Mouse (Mus musculus) right cerebral cortex, adult 2 months (tissue): ENCODE results near the gene Msrb3.
A peak's percentile ranks its signal among the peaks of the same experiment; 100 is the strongest.
"Not testable (repeated sequence)": the region's sequence is repeated elsewhere in the genome, so short reads cannot be mapped to it uniquely, and the experiment has no call there.

Experiments
- DNase-seq, 2 experiments: peaks; one replicate each; pipeline ENCODE4 v3.0.0; 2021 to 2022; ENCODE audit warnings: low spot score in 2 of 2

Msrb3 gene

DNA sequence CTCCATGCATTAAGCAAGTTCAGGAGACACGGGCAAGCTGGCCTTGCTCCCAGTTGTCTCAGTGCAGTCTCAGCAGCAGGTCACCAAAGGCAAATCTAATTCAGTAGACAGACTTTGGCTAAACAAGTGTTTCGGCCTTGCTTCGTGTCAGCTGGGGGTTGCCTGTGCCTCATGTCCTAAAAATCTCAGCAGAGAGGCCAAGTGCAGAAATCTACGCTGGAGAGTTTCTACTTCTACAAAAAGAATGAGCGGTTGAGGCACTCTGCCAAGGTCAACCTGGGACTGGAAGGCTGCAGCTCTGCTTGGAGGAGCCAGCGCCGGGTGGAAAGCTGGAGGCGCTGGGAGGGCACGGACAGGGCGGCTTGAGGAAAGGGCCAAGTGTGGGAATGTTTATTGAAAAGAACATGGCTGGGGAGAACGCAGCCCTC is 147.6 kb downstream of the Msrb3 start:
- DNase-seq: peak in 1 of 2 experiments; percentile 3

DNA sequence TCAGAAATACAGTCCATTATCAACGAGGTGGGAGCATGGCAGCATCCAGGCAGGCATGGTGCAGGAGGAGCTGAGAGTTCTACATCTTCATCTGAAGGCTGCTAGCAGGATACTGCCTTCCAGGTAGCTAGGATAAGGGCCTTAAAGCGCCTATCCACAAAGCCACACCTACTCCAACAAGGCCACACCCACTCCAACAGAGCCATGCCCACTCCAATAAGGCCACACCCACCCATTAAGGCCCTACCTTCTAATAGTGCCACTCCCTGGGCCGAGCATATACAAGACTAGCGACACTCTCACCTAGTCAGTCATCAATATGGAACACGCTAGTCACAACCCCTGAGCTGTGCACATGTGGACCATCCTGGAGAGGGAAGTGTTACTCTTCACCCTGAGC is 149.3 kb downstream of the Msrb3 start:
- not testable (repeated sequence) for DNase-seq

DNA sequence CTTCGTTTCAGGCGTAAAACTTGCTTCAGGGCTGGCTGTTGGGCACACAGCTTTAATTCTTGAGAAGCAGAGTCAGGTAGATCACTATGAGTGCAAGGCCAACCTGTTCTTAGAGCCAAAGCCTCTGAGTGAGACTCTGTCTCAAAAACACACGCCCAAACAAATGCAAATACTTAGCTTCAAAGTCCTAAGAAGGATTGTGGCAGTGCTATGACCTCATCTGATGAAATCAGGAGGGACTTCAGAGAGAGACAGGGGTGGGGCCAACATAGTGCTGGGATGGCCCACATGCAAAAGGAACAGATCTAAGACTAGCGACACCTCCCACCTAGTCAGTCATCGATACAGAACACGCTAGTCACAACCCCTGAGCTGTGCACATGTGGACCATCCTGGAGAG is 150.7 kb downstream of the Msrb3 start:
- no peak for DNase-seq

DNA sequence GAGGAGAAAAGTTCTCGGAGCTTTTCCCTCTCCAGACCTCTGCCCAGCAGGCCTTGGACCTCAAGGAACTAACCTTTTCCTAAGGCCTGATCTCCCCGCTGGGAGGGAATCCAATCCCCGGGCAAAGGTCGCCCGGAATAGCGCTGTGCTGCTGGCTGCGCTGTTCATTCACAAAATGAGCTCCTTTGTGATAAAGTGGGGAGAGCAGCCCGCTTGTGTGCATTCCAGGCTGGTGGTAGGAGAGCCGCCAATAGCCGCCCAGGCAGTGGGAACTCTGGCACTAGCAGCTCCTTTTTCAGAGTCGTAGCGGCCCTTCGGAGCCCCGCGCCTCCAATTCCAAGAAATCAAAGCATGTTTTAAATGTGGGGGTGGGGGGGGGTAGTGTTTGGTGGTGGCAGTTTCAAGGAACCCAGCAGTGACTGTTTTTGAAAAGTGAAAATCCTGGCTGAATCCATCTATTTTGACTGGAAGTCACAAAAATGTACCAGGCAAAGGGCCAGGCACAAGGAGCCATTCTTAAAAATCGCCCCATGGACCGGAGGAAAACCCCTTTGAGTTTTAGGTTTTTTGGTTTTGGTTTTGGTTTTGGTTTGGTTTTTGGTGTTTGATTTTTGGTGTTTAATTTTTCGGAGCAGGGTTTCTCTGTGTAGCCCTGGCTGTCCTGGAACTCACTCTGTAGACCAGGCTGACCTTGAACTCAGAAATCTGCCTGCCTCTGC is 153.6 kb downstream of the Msrb3 start:
- peak; percentile 49 to 54 for DNase-seq

DNA sequence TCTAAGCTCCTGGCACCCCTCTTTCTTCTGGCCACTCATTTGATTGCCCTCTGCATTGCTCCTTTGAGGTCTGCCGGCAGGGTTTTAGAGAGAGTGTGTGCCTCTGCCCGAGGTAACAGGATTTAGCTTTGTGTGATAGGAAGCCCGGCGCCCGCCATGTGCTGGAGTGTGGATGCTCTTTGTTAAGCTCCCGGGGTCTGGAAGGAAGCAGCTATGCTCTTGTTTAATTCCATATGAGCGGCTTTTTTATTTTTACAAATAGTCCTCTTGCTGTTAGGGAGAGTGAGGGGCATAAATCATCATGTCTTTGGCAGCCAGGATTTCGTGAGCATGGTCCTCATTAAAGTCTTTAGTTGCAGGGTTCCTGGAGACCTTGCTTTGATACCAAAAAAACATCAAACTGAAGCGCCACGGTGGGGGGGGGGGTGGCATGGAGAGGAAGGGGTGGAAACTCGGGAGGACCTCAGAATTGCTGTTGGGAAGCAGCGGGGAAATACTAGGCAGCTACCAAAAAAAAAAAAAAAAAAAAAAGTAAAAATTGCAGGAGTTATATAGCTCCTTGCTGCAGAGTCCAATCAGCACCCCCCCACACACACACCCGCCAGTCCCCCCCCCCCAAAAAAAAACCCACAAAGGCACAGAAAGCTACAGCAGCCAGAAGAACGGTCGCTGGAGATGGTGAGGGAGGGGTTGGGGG is 154.3 kb downstream of the Msrb3 start:
- no peak for DNase-seq

DNA sequence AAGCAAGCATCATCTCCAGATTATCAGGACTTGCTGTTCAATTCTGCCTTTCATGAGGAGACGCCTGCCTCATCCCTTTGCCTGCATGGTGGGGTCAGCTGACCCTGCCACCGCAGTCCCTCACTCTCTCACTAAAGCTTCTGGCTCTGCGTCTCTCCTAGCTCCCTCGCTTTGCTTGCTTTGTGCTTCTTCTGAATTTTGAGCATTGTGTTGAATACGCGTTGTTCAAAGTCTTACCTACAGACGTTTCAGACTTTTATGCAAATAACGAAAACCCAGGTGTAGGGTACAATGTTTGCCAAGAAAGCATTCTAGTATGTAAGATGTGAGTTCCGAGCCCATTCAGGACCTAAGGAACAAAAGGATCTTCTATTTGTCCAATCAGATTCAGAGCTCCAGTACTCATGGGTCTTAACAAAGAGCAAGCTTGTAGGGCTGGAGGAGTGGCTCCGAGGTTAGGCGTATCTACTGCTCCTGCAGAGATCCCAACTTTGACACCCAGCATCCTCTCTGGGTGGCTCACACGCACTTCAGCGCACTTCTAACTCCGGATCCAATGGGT is 162.3 kb downstream of the Msrb3 start:
- DNase-seq: no peak

DNA sequence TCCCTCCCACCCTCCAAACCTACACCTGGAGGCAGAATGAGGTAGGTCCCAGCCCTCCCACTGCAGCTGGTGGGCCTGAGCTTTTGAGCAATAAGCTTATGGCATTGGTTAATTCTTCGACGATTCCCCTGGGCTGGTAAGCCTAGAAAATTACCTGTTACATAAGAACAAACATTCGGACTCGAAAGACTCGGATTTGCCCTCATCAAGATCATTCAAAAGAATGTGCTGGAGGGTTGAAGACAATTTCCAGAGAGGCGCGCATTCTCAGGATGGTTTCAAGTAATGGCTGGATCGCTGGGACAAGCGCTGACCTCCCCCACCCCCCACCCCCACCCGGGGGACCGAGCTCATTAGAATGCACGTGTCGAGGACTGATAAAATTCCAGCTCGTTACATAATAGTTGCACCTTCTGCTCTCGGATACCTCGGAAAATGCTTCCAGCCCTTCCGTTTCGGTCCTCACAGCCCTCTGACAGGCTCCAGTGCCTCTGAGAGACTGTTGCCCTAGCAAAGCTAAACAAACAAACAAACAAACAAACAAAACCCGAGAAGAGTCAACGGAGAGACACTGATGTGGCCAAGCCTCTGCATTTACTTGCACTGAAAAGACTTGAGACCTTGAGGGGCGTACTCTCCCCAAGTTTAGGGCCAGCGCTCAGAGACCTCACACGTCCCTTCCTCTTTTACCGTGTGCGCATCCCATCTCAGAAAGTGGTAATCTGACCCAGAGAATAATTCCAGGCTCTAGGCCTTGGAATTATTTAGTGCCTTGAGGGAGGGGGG is 163.0 kb downstream of the Msrb3 start:
- no peak for DNase-seq

DNA sequence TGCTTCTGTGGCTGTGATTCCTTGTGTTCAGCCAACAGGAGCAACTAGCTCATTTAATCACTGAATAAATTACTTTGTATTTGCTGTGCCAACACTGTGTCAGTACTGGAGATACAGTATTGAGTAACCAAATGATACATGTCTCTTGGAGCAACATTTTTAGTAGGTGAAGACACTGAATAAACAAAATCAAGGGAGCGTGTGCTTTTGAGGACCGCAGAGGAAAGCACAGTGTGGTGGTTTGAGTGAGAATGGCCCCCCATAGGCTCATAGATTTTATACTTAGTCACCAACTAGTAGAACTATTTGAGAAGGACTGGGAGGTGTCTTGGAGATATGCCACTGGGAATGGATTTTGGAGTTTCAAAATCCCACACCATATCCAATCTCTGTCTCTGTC is 164.5 kb downstream of the Msrb3 start:
- DNase-seq: no peak
